Mouse (Mus musculus): ENCODE measurements around the gene Timmdc1.
A peak's percentile ranks its signal among the peaks of the same experiment; 100 is the strongest.

The Timmdc1 gene

DNA sequence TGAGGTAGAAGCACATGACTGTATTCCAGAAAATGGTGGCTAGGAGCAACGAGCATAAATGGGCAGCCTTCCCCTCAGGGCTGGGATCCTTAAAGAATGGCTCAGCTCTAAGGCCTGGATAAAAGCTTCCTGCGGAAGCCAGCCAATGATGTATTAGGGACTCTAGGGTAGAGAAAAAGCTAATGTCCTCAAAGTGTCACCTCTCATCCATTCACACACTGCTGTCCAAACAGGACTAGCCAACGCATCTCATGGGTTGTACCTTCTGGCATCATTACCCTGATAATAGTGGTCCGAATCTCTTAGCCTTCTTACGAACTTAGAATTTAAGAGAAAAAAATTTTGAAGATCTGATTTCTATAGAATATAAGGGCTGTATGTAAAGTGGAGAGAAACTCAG lies 59.2 kb downstream of the Timmdc1 start:
- DNase-seq (ENCODE audit: low read depth) = no peak

DNA sequence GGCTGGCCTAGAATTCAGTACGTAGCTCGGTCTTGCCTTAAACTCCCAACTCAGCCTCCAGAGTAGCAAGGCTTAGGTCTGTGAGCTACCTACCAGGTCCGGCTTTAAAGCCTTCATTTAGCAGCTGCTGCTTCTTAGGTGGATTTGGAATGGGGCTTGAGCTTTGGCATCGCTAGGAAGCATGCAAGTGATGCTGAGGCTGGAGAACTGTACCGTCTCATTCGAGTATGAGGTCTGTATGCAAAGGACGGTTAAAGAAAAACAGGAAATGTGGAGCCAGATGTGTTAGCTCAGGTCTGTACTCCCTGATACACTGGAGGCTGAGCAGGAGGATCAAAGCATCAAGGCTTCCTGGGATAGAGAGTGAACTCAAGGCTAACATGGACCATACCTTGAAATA lies 60.3 kb downstream of the Timmdc1 start:
- DNase-seq (ENCODE audit: low read depth) = no peak

DNA sequence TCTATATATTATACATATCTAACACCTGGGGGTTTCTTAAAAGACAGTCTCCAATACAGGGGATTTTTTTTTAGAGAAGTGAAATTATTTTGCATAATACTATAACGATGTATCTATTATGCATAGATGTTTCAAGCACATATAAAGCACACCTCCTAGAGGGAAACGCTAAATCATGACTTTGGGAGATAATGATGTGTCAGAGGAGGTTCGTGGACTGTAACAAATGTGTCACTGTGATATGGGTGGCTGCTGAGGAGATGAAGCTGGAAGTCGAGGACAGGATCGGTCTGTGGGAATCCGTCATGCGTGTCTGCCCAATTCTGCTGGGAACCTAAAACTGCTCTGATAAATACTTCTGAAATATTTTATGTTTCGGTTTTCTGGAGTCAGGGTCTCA lies 60.7 kb downstream of the Timmdc1 start:
- DNase-seq (ENCODE audit: low read depth) = no peak

DNA sequence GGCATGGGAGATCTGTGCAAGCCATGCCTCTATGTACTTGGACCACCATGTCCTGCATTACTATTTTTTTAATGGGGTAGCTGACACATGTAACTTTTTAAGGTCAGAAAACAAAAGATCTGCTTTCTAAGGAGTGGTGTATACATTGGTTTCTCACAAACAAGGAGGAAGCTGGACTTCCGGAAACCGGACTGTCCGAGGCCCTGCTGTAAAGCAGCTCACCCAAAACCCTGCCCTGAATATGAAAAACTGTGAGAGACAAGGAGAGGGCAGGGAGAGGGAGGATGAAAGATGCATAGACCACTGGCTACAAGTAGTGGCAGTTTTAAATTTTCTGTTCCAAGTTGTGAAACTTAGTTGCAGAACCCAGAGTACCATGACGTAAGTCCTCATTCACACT lies 62.5 kb downstream of the Timmdc1 start:
- no peak for DNase-seq (ENCODE audit: low read depth)

- no peak for DNase-seq (ENCODE audit: low read depth)
Measured at GRCm38 (mm10) chr16:38458600-38459280, 63.7 kb downstream of the Timmdc1 start.

DNA sequence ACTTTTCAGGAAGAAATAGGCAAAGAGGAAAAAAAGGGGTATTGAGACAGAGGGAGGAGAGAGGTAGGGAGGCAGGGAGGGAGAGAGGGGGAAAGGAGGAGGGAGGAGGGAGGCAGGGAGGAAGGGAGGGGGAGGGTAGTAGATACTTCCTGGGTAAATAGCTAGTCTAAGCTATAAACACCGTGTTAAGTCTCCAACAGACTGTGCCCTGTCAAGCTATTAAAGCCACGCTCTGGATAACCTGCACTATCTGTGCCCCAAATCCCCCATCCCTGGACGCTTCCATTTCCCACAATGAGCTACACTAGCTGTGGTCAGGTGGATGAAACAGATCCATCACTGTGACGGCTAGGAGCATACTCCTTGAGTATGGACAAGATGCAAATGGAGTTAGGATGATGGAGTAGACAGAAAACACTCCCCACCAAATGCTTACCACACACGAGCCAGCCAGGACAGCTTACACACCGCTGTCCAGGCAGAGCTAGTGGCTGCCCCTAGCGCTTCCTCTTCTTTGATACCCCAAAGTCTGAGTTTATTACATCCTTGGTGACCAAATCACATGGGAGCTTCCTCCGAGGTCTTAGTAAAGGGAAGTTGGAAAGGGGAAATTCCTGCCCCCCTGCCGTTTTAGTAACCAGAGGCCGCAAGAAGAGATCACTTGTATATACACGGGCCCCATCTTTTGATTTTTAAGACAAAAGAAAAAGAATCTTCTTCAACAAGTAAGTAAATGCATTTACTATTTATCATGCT lies 65.5 kb downstream of the Timmdc1 start:
- no peak for DNase-seq (ENCODE audit: low read depth)

DNA sequence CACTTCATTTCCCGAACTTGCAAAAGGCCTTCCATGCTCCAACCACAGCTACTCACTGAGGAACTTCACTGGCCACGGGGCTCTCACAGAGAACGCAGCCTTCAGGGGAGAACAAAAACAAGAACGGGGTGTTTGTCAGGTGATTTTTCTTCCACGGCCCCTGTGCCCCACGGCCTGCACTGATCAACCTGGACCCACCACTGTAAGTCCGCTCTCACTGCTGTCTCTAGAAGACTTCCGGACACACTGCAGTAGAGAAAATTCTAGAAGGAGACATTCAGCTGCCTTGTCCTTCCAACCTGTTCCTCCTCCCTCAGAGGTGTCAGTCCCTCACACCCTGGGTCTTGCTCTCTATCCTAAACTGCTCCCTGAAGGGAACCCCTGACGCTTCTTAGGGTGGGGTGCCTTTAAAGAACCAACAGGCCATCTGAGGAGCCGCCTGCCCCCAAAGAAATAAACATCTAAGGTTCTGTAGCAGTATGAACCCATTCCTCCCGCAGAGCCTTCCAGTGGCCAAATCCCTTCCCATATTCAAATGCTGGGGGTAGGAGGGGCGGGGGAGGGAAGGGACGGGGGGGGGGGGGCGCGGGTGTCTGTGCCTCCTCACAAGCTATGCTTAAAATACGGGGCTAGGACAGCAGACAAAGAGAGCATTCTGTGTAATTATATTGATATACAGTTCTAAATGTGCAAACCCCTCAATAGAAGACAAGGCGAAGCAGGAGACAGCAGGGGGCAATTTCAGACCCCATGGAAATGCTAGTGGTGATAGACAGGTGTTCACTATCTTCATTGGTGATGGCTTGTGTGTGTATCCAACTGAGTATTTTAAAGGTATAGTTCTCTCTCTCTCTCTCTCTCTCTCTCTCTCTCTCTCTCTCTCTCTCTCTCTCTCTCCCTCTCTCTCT lies 66.7 kb downstream of the Timmdc1 start, which contains the start of gene Cd80:
TSS of gene Cd80 (plus strand) at position 51 of the 908 bp plus-strand sequence.
- DNase-seq (ENCODE audit: low read depth) = no peak

DNA sequence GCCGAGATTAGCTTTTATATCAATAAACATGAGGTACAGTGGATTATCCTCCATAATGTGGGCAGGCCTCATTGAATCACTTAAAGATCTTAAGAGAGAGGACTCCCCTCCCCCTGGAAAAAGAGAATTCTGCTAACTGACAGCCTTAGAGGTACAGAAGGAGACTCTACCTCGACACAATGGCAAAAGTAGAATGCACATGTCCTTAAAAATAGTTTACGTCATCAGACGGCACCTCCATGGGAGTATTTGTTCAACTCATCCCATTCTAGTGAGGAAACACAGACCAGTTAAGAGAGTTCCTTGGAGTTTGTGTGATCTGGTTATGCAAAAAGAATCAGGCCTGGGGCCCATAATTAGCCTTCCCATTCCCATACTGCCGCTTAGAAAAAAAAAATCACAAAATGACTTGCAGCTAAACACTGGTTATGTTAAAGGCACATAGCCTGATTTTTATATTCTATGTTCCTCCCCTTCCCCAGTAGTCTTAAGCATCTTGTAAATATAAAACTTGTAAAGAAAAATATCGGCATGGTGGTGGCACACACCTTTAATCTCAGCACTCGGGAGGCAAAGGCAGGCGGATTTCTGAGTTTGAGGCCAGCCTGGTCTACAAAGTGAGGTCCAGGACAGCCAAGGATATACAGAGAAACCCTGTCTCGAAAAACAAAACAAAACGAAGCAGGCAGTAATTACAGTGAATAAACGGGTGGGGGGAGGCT lies 67.8 kb downstream of the Timmdc1 start:
- no peak for DNase-seq (ENCODE audit: low read depth)

- no peak for DNase-seq (ENCODE audit: low read depth)
Measured at GRCm38 (mm10) chr16:38453952-38454351, 68.5 kb downstream of the Timmdc1 start.

DNA sequence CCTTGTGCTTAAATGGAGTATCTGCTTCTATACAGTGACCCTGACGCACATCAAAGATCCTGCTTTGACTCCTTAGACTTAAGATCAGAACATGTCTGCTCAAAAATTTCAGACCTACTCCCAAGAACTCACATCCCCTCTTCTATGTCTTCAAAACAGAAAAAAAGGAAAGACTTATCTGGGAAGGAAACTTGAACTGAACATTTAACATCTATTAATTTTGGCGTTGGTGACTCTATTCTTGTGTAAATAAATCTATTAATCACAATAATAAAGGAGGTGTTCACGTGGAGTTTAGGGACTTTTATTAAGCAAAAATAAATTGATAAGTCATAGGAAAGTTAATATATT lies 69.3 kb downstream of the Timmdc1 start:
- no peak for DNase-seq (ENCODE audit: low read depth)

DNA sequence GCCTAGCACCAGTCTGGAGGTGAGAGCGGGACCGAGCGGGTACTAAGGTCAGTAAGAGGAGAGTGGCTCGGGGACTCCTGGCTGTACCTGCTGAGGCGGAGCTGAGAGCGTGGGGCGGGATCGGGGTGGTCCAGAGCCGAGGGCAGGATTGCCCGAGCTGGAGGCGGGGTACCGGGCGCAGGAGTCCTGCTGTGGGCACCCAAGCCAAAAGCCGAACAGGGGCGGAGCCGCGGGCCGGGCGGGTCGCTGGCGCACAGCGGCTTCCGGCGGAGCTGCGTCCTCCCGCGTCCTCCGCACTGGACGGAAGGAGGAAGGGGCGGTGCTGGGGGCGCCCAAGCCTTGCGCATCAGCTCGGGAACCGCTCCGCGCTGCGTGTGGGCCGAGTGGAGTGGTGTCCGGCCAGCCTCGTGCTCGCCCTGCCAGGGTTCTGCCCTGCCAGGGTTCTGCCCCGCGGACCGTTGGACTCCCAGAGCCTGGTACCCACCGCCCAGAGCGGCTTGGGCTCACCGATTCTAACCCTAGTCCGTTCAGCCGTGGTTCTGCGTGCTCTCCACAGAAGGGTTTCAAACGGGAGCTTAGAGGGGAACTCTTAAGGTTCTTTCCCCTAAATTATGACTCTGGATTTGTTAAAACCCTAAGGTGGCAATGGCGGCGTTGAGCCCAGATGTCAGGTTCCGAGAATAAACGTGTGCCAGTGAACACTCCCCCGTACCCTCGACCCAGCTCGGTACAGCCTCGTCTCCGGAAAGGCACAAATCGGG lies 69.8 kb downstream of the Timmdc1 start, which contains the start of gene Adprh:
TSS of gene Adprh (minus strand) at position 262 of the 761 bp plus-strand sequence.
- DNase-seq (ENCODE audit: low read depth) = peak; percentile 72

DNA sequence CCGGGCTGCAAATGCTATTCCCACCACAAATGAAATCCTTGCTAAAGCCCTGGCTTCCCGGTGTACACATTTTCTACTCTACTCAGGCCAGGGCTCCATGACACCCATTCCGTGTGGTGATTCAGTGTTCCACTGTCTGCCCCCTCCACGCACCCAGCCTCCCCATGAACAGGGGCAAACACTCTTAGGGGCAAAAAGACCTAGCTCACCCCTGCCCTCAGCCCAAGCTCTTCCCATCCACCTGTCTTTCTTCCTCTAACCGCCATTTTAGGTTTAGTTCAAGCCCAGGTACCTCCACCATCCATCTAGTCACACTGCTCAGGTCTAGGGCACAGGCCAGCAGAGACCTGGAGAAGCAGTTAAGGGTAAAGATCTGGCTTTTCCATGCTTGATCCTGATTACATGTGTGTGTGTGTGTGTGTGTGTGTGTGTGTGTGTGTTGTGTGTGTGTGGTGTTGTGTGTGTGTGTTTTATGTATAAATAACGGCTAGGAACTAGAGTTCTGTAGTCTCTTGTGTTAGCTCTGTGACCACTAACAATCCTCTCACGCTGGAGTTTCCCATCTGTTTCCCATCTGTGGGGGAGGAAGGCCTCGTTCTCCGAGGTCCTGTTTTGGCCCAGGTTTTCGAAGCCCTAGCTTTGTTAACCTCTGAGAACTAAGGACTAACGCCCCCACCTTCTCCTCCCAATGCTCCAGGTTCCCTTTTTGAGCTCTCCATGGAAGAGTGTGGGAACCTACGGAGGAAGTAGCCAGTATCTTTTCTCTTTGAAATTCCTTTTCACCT lies 70.8 kb downstream of the Timmdc1 start:
- DNase-seq (ENCODE audit: low read depth) = no peak

GRCm38 (mm10) chr16:38450707-38451106 lies 71.8 kb downstream of the Timmdc1 start:
- no peak for DNase-seq (ENCODE audit: low read depth)

DNA sequence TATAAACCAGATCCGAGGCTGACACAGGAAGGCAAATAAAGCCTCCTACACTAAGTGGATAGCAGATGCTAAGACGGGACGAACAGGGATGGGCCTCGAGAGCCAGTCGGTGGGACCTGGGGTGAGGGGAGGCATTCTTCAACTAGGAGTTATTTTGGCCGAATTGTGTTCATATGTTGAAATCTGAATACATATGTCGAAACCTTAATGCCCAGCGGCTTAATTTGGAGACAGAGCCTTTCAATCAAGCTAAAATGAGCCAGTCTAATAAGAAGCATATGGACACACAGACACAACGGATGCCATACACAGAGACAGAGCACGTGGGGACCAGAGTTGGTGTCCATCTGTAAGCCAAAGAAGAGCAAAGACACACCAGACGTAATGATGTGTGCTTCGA lies 74.0 kb downstream of the Timmdc1 start:
- no peak for DNase-seq (ENCODE audit: low read depth)

Data from c-Kit-positive CD71-negative TER-119-negative erythroid progenitor cells, embryonic 14.5 days (primary cell).